Mouse (Mus musculus) embryonic fibroblast, embryonic 13.5 days (primary cell): ENCODE measurements around the gene Gm1604a.
"Not testable (repeated sequence)": the region's sequence is repeated elsewhere in the genome, so short reads cannot be mapped to it uniquely, and the experiment has no call there.

ENCODE experiments used
- CTCF ChIP-seq: IDR thresholded peaks from 2 replicates; pipeline ENCODE4 v1.5.1; 2011; ENCODE audit warnings: mild to moderate bottlenecking, control low read depth, low read length, moderate library complexity, borderline replicate concordance; ENCODE audit not compliant: insufficient read depth
- POLR2A ChIP-seq: IDR thresholded peaks from 2 replicates; pipeline ENCODE4 v1.6.1; 2011; ENCODE audit warnings: low read depth, mild to moderate bottlenecking, control low read depth, low read length, moderate library complexity

DNA sequence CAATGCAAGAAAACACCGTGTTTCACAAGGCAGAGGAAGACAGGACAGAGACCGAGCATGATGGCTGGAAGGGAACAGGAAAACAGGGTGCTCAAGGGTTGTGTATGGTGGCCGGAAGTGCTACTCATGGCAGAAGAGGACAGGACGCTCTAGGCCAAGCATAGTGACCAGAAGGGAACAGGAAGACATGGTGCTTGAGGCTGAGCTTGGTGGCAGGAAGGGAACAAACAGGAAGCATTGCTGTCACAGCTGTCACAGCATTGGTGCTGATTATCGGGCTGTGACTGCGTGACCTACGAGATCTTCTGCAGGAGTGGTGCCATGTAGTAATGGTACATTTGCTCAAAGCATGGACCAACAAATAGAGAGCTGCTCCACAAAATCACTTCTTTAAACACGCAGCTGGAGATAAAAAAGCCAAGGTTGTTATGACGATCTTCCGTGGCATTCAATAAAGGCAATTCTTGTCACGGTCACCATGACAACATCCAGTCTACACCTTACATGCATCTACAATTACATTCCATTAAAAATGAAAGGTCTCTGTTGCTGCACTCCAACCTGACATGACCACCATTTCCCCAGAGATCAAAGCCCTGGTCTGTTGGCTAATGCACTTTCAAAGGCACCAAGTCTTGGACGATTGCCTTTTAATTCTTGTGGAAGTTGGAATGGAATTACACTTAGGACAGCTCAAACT is 60.3 kb downstream of the Gm1604a start:
- TF ChIP-seq POLR2A, CTCF: not testable (repeated sequence)
